Mouse (Mus musculus): ENCODE results near the gene Ccdc7a.

Ccdc7a gene

DNA sequence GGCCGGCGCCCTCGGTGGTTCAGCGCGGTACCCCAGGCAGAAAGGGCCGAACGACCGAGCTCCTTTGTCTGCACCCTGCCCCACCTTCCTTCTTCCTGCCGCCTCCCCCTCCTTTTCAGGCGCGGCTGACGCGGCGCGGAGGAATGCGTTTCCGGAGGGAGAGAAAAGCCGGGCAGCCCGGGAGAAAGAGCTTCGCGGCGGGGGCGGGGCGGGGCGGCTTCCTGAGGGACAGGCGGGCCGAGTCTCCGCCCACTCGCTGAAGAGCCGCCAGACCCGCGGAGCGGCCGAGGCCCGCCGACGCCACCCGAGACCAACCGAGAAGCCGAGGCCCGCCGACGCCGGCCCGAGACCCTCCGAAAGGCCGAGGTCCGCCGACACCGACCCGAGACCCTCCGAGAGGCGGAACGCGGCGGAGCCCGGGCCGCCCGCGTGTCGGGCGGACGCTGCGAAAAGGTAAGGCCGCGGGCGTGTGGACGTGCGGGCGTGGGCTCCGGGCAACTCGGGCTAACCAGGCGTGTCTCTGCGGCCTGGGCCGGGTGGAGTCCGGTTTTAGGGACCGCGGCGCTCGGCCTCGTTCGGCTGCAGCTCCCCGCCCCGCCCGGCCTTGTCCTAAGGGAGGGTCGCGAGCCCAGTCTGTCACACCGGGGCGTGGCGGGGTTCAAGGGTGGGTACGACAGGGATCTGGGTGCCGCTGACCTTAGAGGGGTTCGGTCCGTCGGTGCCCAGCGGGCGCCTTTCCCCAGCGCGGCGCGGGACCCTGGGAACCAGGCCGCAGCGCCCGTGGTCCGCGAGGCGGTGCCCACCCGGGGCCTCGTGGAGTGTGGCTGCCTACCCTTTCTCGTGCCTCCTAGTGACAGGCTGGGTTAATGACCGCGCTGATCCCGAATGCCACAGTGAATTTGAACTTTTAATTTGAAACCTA, 379.5 kb downstream of the Ccdc7a start, which contains the start of gene Itgb1:
Gene Itgb1, plus strand, starts transcription at position 148 of the 922 bp plus-strand sequence.
- WGBS, result under 1% methylated on average over 110 of the region's 113 CpGs

DNA sequence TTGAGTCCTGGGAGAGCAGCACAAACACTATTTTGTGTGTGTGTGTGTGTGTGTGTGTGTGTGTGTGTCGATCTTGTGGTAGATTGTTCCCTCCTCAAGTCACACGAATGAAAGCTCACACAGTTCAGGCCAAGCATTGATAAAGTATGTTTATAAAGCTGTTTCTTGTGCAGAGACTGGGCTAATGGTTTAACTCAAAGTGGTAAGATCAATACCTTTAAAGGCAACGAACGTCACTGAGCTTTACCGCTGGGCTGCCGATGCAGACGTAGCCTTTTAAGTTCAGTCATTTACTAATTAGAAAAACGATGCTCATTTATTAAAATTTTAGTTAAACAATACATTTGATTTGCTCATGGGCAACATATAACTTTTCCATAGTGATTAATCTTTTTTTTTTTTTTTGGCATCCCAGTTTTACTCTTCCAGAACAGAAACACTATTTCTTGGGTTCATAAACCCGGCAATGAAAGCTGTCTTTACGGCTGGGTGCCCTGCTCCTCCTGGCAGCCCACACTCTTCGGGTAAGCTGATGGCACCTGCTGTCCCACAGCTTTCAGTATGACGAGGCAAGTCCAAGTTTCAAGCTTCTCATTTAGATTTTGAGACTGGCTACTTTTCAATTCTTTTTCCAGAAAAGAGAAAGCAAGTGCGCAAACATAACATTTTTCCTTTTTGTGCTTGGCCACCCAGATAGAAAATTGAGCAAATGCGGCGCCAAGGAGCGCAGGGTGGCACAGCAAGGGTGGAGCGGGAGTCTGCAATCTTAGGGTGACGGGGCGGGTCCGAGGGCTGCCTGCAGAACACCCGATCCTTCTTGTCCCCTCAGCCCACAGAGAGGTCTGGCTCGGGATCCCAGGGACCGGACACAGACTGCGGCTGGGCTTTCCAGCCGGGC, 380.5 kb downstream of the Ccdc7a start:
- WGBS, result 6% methylated on average over 25 of the region's 25 CpGs
